Mouse (Mus musculus) activated CD4-positive, CD25-positive, alpha-beta regulatory T cell (primary cell): ENCODE results near the gene Ppp1r13l. TPM values are rescaled to one million over a fixed set of nuclear protein-coding genes. Genes with fewer than 3 reads are reported as not detected.

Source experiments
- polyA plus RNA-seq, 2 experiments: library from polyadenylated mRNA; unstranded; fragments of 100-300 nt; shearing (Covaris generic); gene quantifications; one replicate each; pipeline ENCODE4 v1.2.1; 2017

Gene Ppp1r13l
- polyA plus RNA-seq: under 1 TPM; 0.32 to 0.49 TPM

DNA sequence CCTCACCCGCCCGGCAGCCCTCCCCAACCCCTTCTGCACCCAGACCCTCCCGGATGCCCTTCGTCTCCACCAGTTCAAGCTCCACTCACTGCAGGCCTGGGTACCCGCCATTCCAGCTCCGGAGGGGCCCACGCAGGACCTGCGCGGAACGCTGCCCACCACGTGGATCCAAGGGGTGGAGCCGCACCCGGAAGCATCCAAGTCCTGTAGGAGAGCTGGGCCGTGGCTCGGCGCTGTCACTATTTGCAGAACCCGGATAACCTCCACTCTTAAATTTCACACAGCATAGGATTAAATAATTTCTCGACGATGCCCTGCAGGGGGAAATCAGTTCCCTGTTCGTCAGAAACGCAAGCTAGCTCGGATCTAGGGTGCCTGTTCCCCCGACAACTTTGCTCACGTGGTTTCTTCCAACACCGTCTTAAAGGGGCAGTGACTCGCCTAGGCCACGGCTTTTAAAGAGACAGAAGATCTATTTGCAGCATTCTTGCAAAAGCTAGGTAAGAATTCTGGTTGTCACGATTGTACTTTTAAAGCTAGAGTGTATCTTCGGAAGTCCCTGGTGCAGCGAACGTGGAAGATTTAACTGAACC is at the start of gene Ppp1r13l, which contains the start of gene Cd3eap:
Gene Ppp1r13l, plus strand, starts transcription at position 451 of the 593 bp plus-strand sequence.
Gene Cd3eap, minus strand, starts transcription at position 185 of the 593 bp plus-strand sequence.

DNA sequence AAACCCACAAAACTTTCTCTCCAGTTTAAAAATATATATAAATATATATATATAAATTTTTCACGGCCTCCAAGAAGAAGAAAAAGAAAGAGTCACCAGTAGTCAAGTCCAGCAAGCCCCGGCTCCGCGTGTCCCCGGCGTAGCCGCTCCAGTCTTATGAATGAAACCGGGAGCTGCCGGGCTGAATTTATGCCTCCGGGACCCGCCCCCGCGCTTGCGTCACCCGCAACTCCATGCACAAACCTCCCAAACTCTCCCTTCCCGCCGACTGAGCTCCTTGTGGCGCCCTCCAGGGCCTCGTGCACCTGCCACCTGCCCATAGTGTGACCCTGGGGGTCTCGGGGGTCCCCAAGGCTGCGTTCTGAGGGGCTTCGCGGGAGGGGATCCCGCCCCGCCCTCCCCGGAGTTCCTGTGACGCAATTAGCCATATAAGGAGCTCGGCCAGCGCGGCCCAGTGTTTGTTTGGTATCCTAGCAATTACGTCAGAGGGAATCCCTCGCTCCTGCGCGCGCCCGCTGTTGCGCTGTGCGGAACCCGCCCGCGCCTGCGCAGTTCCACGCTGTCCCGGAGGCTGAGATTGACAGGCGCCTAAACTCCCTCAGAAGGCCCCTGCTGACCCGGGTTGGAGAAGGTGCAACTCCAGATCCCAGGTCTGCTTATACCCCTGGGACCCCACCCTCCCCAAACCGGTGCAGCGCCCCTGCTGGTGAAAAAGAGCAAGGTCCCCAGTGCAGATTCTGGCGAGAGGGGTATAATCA is 49.5 kb upstream of the Ppp1r13l start, which contains the start of gene Fosb:
Gene Fosb, minus strand, starts transcription at position 168 of the 758 bp plus-strand sequence.

DNA sequence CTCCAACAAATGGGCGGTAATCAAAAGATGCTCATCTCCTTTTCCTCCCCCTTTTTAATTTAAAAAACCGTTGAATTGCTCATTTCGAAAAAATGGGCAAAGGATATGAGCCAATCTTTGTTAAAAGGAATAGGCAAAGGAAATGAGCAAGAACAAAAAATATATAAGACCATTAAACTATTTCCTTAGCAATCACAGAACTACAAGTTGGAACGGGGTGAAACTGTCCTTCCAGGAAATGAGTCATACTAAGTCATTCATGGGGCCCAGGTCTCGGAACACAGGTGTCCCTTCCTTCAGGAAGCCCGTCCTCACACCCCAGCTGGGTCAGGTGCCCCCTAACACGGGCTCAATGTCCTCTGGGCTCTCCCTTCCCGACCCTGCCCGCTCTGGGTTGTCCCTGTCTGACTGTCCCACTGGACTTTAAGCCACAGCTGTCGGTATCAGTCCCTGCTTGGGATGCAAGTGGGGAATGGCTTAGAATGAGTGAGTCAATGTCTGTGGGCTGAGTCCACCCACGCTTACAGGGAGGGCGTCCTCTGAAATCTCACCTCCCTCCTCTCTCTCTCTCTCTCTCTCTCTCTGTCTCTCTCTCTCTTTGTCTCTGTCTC is 15.2 kb upstream of the Ppp1r13l start, which contains the start of gene Ercc1:
Gene Ercc1, plus strand, starts transcription at position 542 of the 611 bp plus-strand sequence.

DNA sequence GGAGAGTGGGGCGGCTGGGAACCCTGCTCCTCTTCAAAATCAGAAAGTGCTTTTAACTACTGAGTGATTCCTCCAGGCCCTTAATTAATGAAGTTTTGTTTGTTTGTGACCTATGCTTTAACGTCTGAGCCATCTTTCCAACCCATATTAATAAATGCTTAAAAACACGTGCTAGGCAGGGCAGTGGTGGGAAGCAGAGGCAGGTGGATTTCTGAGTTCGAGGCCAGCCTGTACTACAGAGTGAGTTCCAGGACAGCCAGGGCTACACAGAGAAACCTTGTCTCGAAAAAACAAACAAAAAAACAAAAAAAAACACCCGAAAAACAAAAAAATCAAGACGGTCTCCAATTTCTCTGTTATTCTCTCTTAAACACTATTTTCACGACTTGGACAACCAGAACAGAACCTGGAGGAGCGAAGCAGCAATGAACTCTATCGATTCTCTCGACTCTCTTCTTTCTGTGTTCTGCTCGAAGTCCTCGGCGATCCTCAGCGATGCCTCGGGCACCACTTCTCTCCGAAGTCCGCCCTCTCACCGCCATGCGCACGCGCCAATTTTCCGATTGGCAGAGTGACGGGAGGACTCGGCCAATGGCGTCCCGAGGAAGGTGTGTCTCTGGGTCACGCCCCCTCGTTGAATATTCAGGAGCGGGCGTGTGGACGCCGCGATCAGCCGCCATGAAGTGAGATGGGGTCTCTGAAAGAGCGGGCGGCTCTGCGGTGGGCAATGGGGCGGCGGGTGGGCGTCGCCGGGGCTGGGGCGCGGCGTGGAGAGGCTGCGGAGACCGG is 22.0 kb downstream of the Ppp1r13l start, which contains the start of gene Ercc2:
Gene Ercc2, plus strand, starts transcription at position 634 of the 789 bp plus-strand sequence.

DNA sequence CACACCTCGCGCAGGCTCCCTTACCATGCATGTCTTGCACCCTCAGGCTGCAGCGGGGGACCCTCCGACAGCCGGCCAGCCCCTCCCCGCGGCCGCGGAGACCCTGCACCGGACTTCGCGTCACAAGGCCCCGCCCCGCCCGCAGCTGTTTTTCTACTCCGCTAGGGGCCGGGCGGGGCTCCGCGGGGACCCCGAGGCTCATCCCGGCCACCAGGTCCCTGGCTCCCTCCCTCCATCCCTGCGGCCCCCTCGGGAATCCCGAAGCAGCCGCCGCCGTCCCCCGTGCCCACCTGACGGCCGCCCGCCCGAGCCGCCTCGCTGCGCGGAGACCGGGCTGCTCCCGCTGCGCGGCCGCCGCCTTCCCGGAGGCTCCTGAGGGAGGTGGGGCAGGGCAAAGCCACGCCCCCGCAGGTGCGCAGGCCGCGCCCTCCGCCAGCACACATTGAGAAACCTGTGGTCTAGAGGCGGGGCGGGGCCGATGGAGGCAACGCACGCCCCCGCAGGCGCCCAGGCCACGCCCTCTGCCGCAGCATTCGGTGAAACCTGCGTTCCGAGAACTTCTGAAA is 44.3 kb downstream of the Ppp1r13l start, which contains the start of gene Klc3:
Gene Klc3, minus strand, starts transcription at position 374 of the 566 bp plus-strand sequence.

DNA sequence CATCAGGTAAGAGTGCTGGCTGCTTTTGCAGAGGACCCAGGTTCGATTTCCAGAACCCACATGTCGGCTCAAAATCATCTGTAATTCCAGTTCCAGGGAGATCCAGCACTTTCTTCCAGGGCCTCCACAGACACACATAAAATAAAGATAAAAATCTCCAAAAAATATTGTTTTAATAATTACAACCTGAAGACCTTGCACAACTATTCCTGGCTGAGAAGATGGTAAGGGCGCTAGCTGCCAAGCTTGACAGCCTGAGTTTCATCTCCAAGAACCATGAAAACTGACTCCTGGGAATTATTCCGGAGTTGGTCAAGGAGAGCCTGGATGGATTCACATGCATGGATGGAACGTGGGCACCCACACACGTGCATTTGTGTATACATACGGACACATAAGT is 44.9 kb downstream of the Ppp1r13l start, which contains the start of gene Ckm:
Gene Ckm, plus strand, starts transcription at position 301 of the 400 bp plus-strand sequence.

Other genes with a start within 250 kb of the Ppp1r13l start
- not detected for gene Gm4969, start 241.4 kb upstream of the Ppp1r13l start, polyA plus RNA-seq
- gene Fbxo46, start 239.9 kb upstream of the Ppp1r13l start, polyA plus RNA-seq: 10 to 100 TPM in 1 of 2 experiments, 1 to 10 TPM in 1; 9.4 to 18.5 TPM
- 10 to 100 TPM in 1 of 2 experiments, 1 to 10 TPM in 1; 9.8 to 10.7 TPM for gene Qpctl, start 210.5 kb upstream of the Ppp1r13l start, polyA plus RNA-seq
- 10 to 100 TPM; 43.7 to 53.5 TPM for gene Snrpd2, start 210.0 kb upstream of the Ppp1r13l start, polyA plus RNA-seq
- gene Gipr, start 193.6 kb upstream of the Ppp1r13l start, polyA plus RNA-seq: under 1 TPM in 1 of 2 experiments, not detected in 1; 0.37 TPM
- gene Eml2, start 183.3 kb upstream of the Ppp1r13l start, polyA plus RNA-seq: 10 to 100 TPM; 21.8 to 28.3 TPM
- gene Gpr4, start 147.2 kb upstream of the Ppp1r13l start, polyA plus RNA-seq: under 1 TPM; 0.16 to 0.17 TPM
- 10 to 100 TPM; 17.5 to 19.0 TPM for gene Opa3, start 131.4 kb upstream of the Ppp1r13l start, polyA plus RNA-seq
- 100 to 1,000 TPM; 246 to 417 TPM for gene Vasp, start 87.9 kb upstream of the Ppp1r13l start, polyA plus RNA-seq
- 1 to 10 TPM in 1 of 2 experiments, under 1 TPM in 1; 0.77 to 7.4 TPM for gene Ppm1n, start 79.7 kb upstream of the Ppp1r13l start, polyA plus RNA-seq
- under 1 TPM; 0.25 to 0.48 TPM for gene Rtn2, start 77.1 kb upstream of the Ppp1r13l start, polyA plus RNA-seq
- 1 to 10 TPM in 1 of 2 experiments, under 1 TPM in 1; 0.52 to 1.4 TPM for gene Fosb, start 49.7 kb upstream of the Ppp1r13l start, polyA plus RNA-seq
- 10 to 100 TPM; 74.5 to 80.7 TPM for gene Ercc1, start 15.0 kb upstream of the Ppp1r13l start, polyA plus RNA-seq
- 10 to 100 TPM; 10.2 to 19.7 TPM for gene Cd3eap, start 266 bp upstream of the Ppp1r13l start, polyA plus RNA-seq
- 1 to 10 TPM; 5.6 to 7.5 TPM for gene Ercc2, start 22.3 kb downstream of the Ppp1r13l start, polyA plus RNA-seq
- gene Klc3, start 44.4 kb downstream of the Ppp1r13l start, polyA plus RNA-seq: 10 to 100 TPM; 19.5 to 32.4 TPM
- not detected for gene Ckm, start 45.0 kb downstream of the Ppp1r13l start, polyA plus RNA-seq
- 10 to 100 TPM in 1 of 2 experiments, 1 to 10 TPM in 1; 6.8 to 12.1 TPM for gene Mark4, start 99.1 kb downstream of the Ppp1r13l start, polyA plus RNA-seq
- gene Exoc3l2, start 103.6 kb downstream of the Ppp1r13l start, polyA plus RNA-seq: under 1 TPM in 1 of 2 experiments, not detected in 1; 0.49 TPM
- 10 to 100 TPM; 11.1 to 14.2 TPM for gene Bloc1s3, start 148.6 kb downstream of the Ppp1r13l start, polyA plus RNA-seq
- gene Trappc6a, start 148.6 kb downstream of the Ppp1r13l start, polyA plus RNA-seq: 100 to 1,000 TPM in 1 of 2 experiments, 10 to 100 TPM in 1; 98.1 to 104 TPM
- gene Nkpd1, start 158.1 kb downstream of the Ppp1r13l start, polyA plus RNA-seq: under 1 TPM in 1 of 2 experiments, not detected in 1; 0.44 TPM
- gene Ppp1r37, start 203.3 kb downstream of the Ppp1r13l start, polyA plus RNA-seq: 10 to 100 TPM; 12.9 to 14.4 TPM
- gene Zfp296, start 217.5 kb downstream of the Ppp1r13l start, polyA plus RNA-seq: 1 to 10 TPM; 1.1 to 2.9 TPM
- 100 to 1,000 TPM; 115 to 131 TPM for gene Gemin7, start 217.8 kb downstream of the Ppp1r13l start, polyA plus RNA-seq
- 10 to 100 TPM; 49.2 to 49.9 TPM for gene Clasrp, start 244.7 kb downstream of the Ppp1r13l start, polyA plus RNA-seq